Mouse (Mus musculus): ENCODE data around the gene Stac2.

GRCm38 (mm10) chr11:98052989-98053834 is at the start of gene Stac2:
- no peak for TF ChIP-seq POLR2A (IDR thresholded peaks at IDR 0.05; ENCODE audit: low read depth, low read length)
- no peak for TF ChIP-seq CTCF (IDR thresholded peaks at IDR 0.05; ENCODE audit: borderline replicate concordance, insufficient read depth, low read length)

Measured in embryonic fibroblast, embryonic 13.5 days (primary cell).